Mouse (Mus musculus) neural tube, embryonic 14.5 days (tissue): ENCODE measurements around the gene Gm21616. TPM values are rescaled to one million over a fixed set of nuclear protein-coding genes. Genes with fewer than 3 reads are reported as not detected.
"Not testable (repeated sequence)": the region's sequence is repeated elsewhere in the genome, so short reads cannot be mapped to it uniquely, and the experiment has no call there.

Experiments
- ATAC-seq: fragments of 200-750 bp; cut with Nextera tagmentation; 2 replicates; pipeline ENCODE4 v1.8.0; 2017; ENCODE audit warnings: low read depth, mild to moderate bottlenecking, moderate TSS enrichment, moderate library complexity
- H3K27ac ChIP-seq: fragments of 300-500 bp; sonication (generic); 2 replicates; pipeline ENCODE4 v1.5.1; 2014; ENCODE audit warnings: low read depth, mild to moderate bottlenecking, control low read depth, low read length, moderate library complexity, mixed read lengths
- H3K27me3 ChIP-seq: fragments of 300-500 bp; sonication (generic); 2 replicates; pipeline ENCODE4 v1.6.1; 2014; ENCODE audit warnings: low read length; ENCODE audit not compliant: control insufficient read depth, insufficient read depth
- H3K36me3 ChIP-seq: fragments of 300-500 bp; sonication (generic); 2 replicates; pipeline ENCODE4 v1.6.1; 2014; ENCODE audit warnings: low read length, mixed read lengths; ENCODE audit not compliant: control insufficient read depth, insufficient read depth
- H3K4me1 ChIP-seq: fragments of 300-500 bp; sonication (generic); 2 replicates; pipeline ENCODE4 v1.6.1; 2014; ENCODE audit warnings: low read length; ENCODE audit not compliant: control insufficient read depth, insufficient read depth
- H3K4me2 ChIP-seq: fragments of 300-500 bp; sonication (generic); 2 replicates; pipeline ENCODE4 v1.6.1; 2014; ENCODE audit warnings: mild to moderate bottlenecking, low read depth, low read length, control low read depth
- H3K4me3 ChIP-seq: fragments of 300-500 bp; sonication (generic); 2 replicates; pipeline ENCODE4 v1.5.1; 2014; ENCODE audit warnings: low read depth, low read length, control low read depth, mixed read lengths
- H3K9ac ChIP-seq: fragments of 300-500 bp; sonication (generic); replicated peaks from 2 replicates; pipeline ENCODE4 v1.6.1; 2014; ENCODE audit warnings: low read depth, mild to moderate bottlenecking, control low read depth, low read length, mixed read lengths
- H3K9me3 ChIP-seq: fragments of 300-500 bp; sonication (generic); 2 replicates; pipeline ENCODE4 v1.6.1; 2016; ENCODE audit warnings: low read length; ENCODE audit not compliant: control insufficient read depth
- WGBS: fragments of 180-500 bp; shearing (Covaris S2); extraction: QIAGEN DNeasy Blood & Tissue Kit; methylation state at CpG from one replicate; pipeline ENCODE4 v1.1.7; 2014; 5-methylcytosine and 5-hydroxymethylcytosine counted together
- polyA plus RNA-seq: library from polyadenylated mRNA; unstranded; fragments of >200 nt; fragmentation: Nextera tagmentation; extraction: Ambion mirVana; gene quantifications from 2 replicates; pipeline ENCODE4 v1.2.1, GENCODE M21; 2014

Gene Gm21616
- polyA plus RNA-seq: not detected in 2 replicates

DNA sequence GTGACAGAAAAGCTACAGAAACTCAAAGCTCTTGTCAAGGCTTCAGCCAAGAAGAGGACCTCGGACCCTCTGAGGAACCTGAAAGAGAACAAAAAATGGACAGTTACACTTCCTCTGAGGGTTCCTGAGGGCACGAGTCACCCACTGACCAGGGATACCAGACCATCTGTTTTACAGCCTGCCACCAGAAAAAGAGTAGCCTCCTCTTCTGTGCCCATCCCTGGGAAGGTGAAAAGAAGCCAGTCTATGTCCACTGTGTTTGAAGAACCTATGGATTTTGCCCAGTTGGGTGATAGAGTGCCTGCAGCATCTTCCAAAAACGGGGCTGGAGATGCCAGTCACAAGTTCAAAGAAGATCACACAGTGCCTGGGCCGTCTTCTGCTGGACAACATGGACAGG, at the start of gene Gm21616:
Gene Gm21616 (plus strand): TSS at position 301 of the 400 bp plus-strand sequence.
- H3K36me3 ChIP-seq, ATAC-seq, H3K9me3 ChIP-seq, H3K4me1 ChIP-seq, H3K4me3 ChIP-seq, H3K9ac ChIP-seq, H3K27ac ChIP-seq, H3K4me2 ChIP-seq, H3K27me3 ChIP-seq: not testable (repeated sequence)
- no CpG with 5 or more reads among the region's 4 CpGs for WGBS
